Mouse (Mus musculus): ENCODE measurements around the gene Trim62. TPM values are rescaled to one million over a fixed set of nuclear protein-coding genes. Genes with fewer than 3 reads are reported as not detected.

The Trim62 gene
- polyA plus RNA-seq, 1 experiment from 2014 or later: 11.0 TPM

DNA sequence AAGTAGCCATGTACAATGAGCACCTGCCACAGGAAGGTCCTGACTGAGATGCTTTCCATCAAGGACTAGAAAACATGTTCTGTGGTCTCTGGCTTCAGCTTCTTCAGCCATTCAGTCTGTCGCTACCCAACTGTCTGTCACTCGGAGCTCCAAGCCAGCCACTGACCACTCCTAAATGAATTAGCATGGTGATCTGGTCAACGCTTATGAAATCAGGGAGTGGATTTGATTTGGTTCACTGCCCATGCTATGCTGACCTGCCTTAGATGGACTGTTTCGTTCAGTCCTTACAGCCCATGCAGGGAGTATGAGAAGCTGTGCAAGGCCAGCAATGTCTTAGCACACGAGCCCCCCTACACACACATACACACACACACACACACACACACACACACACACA is 70.5 kb downstream of the Trim62 start:
- Histone ChIP-seq H3K36me3 (ENCODE audit: control insufficient read depth, insufficient read depth, low read length) (no peaks in the 10 kb centered on the region), H3K4me3 (ENCODE audit: low read length) (no peak overlapping the region), H3K9ac (ENCODE audit: low read depth, low read length) (no peak overlapping the region), H3K27me3 (ENCODE audit: control insufficient read depth, insufficient read depth, low read length) (no peaks in the 10 kb centered on the region), H3K27ac (ENCODE audit: low read depth, low read length) (no peak overlapping the region), H3K4me2 (replicated peaks; ENCODE audit: low read depth, low read length) (no peak overlapping the region), H3K9me3 (ENCODE audit: control insufficient read depth, low read length) (no peaks in the 10 kb centered on the region), H3K4me1 (ENCODE audit: control insufficient read depth, insufficient read depth, low read length) (peaks cover 7% of the 10 kb centered on the region; the same call in 1 of the 2 replicates)
- WGBS: 78% methylated on average over 5 of the region's 5 CpGs
- no peak for ATAC-seq (ENCODE audit: low FRiP score, low TSS enrichment)

DNA sequence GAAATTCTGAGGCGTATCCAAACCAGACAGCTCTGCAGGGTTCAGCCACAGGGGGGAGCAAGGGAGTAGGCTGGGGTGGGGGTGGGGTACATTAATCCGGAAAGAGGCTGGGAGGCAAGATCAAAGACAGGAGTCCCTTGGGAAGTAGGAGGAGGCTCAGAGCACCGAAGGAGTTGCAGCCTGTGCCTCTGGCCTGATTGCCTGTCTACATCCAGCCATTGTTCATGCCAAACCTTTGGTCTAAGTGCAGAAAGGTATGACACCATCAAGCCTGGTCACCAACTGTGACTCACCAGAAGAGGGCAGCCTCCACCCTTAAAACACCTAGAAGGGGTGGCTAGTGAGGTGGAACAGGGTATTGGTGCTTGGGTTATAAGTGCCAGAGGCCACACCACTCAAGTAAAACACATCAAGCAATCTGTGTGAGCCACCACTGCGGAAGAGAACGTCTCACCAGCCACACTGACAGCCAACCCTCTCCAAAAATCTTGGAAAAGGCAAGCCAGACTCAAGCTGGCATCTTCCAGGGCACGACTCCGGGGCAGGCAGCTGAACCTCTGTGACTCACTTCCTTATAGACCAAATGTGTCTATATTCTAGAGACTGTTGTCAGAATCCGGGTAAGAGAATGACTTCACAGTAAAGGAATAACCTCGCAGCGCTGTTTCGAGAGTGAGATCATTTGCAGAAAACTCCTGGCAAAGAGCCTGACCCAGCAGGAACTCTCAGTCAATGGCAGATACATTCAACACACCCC is 74.0 kb downstream of the Trim62 start:
- H3K4me1 ChIP-seq (ENCODE audit: control insufficient read depth, insufficient read depth, low read length): peaks cover 11% of the 10 kb centered on the region; the same call in 1 of the 2 replicates
- H3K9me3 ChIP-seq (ENCODE audit: control insufficient read depth, low read length): no peaks in the 10 kb centered on the region
- no peaks in the 10 kb centered on the region for H3K36me3 ChIP-seq (ENCODE audit: control insufficient read depth, insufficient read depth, low read length)
- H3K27ac ChIP-seq (ENCODE audit: low read depth, low read length): no peak overlapping the region
- H3K27me3 ChIP-seq (ENCODE audit: control insufficient read depth, insufficient read depth, low read length): no peaks in the 10 kb centered on the region
- no peak overlapping the region for H3K4me3 ChIP-seq (ENCODE audit: low read length)
- no peak overlapping the region for H3K4me2 ChIP-seq (replicated peaks; ENCODE audit: low read depth, low read length)
- 47% methylated on average over 11 of the region's 11 CpGs for WGBS
- ATAC-seq (ENCODE audit: low FRiP score, low TSS enrichment): 0 out of 2 replicates have a peak, but pooled peaks have one; percentile 18
- no peak overlapping the region for H3K9ac ChIP-seq (ENCODE audit: low read depth, low read length)

DNA sequence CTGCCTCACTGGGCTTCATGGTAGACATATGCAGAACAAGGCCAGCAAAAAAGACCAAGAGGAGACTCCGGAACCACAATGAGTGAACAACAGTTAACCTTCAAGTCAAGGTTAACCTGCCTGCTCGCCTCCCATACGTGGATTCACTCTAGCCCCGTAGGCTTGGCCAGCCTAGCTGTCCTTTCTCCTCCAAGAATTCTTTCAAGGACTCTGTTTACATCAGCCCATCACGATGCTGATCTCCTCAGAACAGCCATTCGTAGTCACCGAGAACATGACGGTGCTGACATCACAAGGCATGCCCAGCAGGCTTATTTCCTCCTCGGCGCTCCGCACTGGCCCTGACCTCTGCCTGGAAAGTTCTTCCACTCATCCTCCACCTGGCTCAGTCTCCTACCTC is 74.8 kb downstream of the Trim62 start:
- ATAC-seq (ENCODE audit: low FRiP score, low TSS enrichment): no peak
- Histone ChIP-seq H3K27ac (ENCODE audit: low read depth, low read length) (no peak overlapping the region), H3K4me3 (ENCODE audit: low read length) (no peak overlapping the region), H3K9ac (ENCODE audit: low read depth, low read length) (no peak overlapping the region), H3K9me3 (ENCODE audit: control insufficient read depth, low read length) (no peaks in the 10 kb centered on the region), H3K4me2 (replicated peaks; ENCODE audit: low read depth, low read length) (no peak overlapping the region), H3K4me1 (ENCODE audit: control insufficient read depth, insufficient read depth, low read length) (peaks cover 11% of the 10 kb centered on the region; the same call in 1 of the 2 replicates), H3K27me3 (ENCODE audit: control insufficient read depth, insufficient read depth, low read length) (no peaks in the 10 kb centered on the region), H3K36me3 (ENCODE audit: control insufficient read depth, insufficient read depth, low read length) (no peaks in the 10 kb centered on the region)
- 81% methylated on average over 11 of the region's 11 CpGs for WGBS

DNA sequence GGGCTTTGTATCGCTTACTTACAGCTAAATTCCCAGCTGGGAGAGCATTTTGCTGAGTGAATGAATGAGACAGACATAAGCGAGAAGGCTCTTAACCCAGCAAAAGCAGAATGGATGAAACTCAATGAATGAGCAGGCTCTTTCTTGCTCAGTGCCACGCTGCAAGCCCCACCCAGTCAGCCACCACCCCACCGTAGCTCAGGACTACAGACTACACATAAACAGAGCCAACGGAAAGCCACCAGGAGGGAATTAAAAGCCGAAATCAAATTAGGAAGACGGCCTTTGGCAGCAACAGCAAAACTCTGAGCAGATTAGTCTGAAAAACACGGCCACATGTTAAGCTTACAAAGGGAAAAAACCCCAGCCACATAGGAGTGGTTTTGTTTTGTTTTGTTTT is 75.5 kb downstream of the Trim62 start:
- H3K27ac ChIP-seq (ENCODE audit: low read depth, low read length): no peak overlapping the region
- H3K36me3 ChIP-seq (ENCODE audit: control insufficient read depth, insufficient read depth, low read length): no peaks in the 10 kb centered on the region
- WGBS: 87% methylated on average over 8 of the region's 8 CpGs
- peaks cover 11% of the 10 kb centered on the region; the same call in 1 of the 2 replicates for H3K4me1 ChIP-seq (ENCODE audit: control insufficient read depth, insufficient read depth, low read length)
- H3K27me3 ChIP-seq (ENCODE audit: control insufficient read depth, insufficient read depth, low read length): no peaks in the 10 kb centered on the region
- no peak for ATAC-seq (ENCODE audit: low FRiP score, low TSS enrichment)
- H3K9ac ChIP-seq (ENCODE audit: low read depth, low read length): no peak overlapping the region
- H3K4me3 ChIP-seq (ENCODE audit: low read length): no peak overlapping the region
- H3K4me2 ChIP-seq (replicated peaks; ENCODE audit: low read depth, low read length): no peak overlapping the region
- H3K9me3 ChIP-seq (ENCODE audit: control insufficient read depth, low read length): no peaks in the 10 kb centered on the region

DNA sequence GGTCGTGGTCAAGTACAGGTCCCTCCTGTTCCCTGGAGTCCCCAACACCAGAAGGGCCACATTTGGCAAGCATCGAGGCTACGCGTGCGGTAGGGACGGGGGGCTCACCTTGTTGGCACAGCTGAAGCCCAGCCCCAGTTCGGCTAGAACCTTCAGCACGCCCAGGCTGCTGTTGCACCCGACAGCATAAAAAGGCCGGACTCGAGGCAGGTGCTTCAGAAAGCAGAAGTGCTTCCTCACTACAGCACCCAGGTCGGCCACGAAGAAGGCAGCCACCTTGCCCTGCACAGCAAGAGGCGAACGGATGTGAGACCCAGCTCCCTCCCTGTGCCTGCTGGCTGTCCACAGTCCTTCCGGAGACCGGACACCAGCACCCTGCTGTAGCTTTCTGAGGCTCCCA is 76.3 kb downstream of the Trim62 start:
- WGBS: 86% methylated on average over 17 of the region's 17 CpGs
- Histone ChIP-seq H3K4me3 (ENCODE audit: low read length) (no peak overlapping the region), H3K36me3 (ENCODE audit: control insufficient read depth, insufficient read depth, low read length) (no peaks in the 10 kb centered on the region), H3K27me3 (ENCODE audit: control insufficient read depth, insufficient read depth, low read length) (no peaks in the 10 kb centered on the region), H3K9me3 (ENCODE audit: control insufficient read depth, low read length) (no peaks in the 10 kb centered on the region), H3K9ac (ENCODE audit: low read depth, low read length) (no peak overlapping the region), H3K27ac (ENCODE audit: low read depth, low read length) (no peak overlapping the region), H3K4me2 (replicated peaks; ENCODE audit: low read depth, low read length) (no peak overlapping the region), H3K4me1 (ENCODE audit: control insufficient read depth, insufficient read depth, low read length) (peaks cover 11% of the 10 kb centered on the region; the same call in 1 of the 2 replicates)
- no peak for ATAC-seq (ENCODE audit: low FRiP score, low TSS enrichment)

Other genes starting within 250 kb of the Trim62 start
- 46.6 and 50.2 TPM in 2 replicates for gene Phc2, start 228.9 kb upstream of the Trim62 start, polyA plus RNA-seq (2014; fragmentation: Nextera tagmentation; extraction: Ambion mirVana)
- gene A3galt2, start 128.2 kb upstream of the Trim62 start, polyA plus RNA-seq (2014; fragmentation: Nextera tagmentation; extraction: Ambion mirVana): 0.23 and 0.49 TPM in 2 replicates
- gene Zfp362, start 77.5 kb upstream of the Trim62 start, polyA plus RNA-seq (2014; fragmentation: Nextera tagmentation; extraction: Ambion mirVana): 33.4 and 37.8 TPM in 2 replicates
- gene Azin2, start 78.9 kb downstream of the Trim62 start, polyA plus RNA-seq (2014; fragmentation: Nextera tagmentation; extraction: Ambion mirVana): 16.0 and 17.0 TPM in 2 replicates
- gene Ak2, start 108.4 kb downstream of the Trim62 start, polyA plus RNA-seq (2014; fragmentation: Nextera tagmentation; extraction: Ambion mirVana): 152 and 171 TPM in 2 replicates
- gene Rnf19b, start 174.7 kb downstream of the Trim62 start, polyA plus RNA-seq (2014; fragmentation: Nextera tagmentation; extraction: Ambion mirVana): 6.0 and 7.6 TPM in 2 replicates
- 8.5 and 10.0 TPM in 2 replicates for gene Tmem54, start 222.0 kb downstream of the Trim62 start, polyA plus RNA-seq (2014; fragmentation: Nextera tagmentation; extraction: Ambion mirVana)
- 0.83 TPM in 2 replicates for gene Hpca, start 238.5 kb downstream of the Trim62 start, polyA plus RNA-seq (2014; fragmentation: Nextera tagmentation; extraction: Ambion mirVana)

Data from kidney, embryonic 14.5 days (tissue).